Mouse (Mus musculus) lung, postnatal 36 days (tissue): ENCODE data around the gene Gm7945.
A peak's percentile ranks its signal among the peaks of the same experiment; 100 is the strongest.
"Not testable (repeated sequence)": the region's sequence is repeated elsewhere in the genome, so short reads cannot be mapped to it uniquely, and the experiment has no call there.

Experiments
- DNase-seq: peaks from one replicate; pipeline ENCODE4 v3.0.0; 2022; ENCODE audit warnings: mixed read lengths

Gene Gm7945

DNA sequence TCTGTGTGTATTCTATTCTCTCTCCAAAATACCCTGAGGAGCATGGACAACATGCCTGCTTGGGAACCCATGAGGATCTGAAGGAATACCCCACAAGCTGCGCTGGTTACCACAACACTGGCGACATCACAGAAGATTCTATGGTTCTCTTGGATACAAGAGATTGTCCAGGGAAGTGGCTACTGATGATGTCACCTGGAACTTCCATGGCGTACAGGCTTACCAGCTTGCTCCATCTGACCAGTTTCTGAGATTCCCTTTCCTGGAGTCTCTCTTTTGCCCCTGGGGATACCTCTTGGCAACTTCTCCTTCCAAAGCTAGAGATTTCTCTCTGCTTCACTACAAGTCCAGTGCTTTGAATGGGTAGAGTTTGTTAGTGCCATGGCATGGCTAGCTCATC is at the start of gene Gm7945:
TSS of gene Gm7945 (minus strand) at position 101 of the 400 bp plus-strand sequence.
- not testable (repeated sequence) for DNase-seq

DNA sequence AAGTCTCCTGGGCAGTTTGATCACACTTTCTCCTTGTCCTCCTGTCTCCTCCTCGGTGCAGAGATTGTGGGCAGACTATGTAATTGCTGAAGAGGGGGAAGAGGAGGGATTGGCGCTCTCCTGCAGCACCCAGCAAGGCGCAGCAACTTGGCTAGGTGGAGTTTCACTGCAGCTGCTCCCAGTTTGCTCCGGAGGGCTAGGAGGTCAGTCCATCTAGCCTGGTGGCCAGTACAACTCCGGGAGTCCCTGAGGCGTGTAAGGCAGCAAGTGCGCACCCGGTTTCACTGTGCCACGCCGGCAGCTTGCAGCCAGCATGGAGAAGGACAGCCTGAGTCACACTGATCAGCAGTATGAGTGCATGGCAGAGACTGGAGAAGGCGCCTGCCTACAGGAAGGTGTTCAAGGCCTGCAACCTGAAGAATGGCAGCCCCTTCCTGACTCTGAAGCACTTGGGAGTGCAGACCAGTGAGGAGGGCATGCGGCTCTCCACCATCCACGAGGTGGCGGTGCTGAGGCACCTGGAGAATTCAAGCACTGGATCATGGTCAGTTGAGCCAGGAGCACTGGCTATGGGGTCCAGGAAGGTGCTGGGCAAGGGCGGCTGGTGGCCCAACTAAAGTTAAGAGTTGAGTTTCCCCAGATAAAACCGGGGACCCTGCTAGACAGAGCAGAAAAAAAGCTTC is 39.4 kb upstream of the Gm7945 start:
- peak; percentile 37 for DNase-seq

GRCm38 (mm10) chr14:41424694-41425093 is 38.5 kb upstream of the Gm7945 start:
- DNase-seq, result not testable (repeated sequence)

- DNase-seq, result not testable (repeated sequence)
These were observed 22.0 kb upstream of the Gm7945 start, which contains the start of gene Gm6482 for GRCm38 (mm10) chr14:41408181-41408580. TSS of gene Gm6482 (minus strand) at chr14:41408281.

GRCm38 (mm10) chr14:41348309-41348708 is 37.9 kb downstream of the Gm7945 start, which contains the start of gene Gm5798:
TSS of gene Gm5798 (plus strand) at chr14:41348609.
- not testable (repeated sequence) for DNase-seq
